Mouse (Mus musculus) bone marrow macrophage, adult 2 months (primary cell): ENCODE results near the gene AW011738.

Experiments
- CTCF ChIP-seq: IDR thresholded peaks from 2 replicates; pipeline ENCODE4 v1.5.1; 2012; ENCODE audit warnings: low read depth, mild to moderate bottlenecking, low read length, moderate library complexity
- POLR2A ChIP-seq: IDR thresholded peaks from 2 replicates; pipeline ENCODE4 v1.6.1; 2012; ENCODE audit warnings: mild to moderate bottlenecking, low read depth, low read length, borderline replicate concordance

- TF ChIP-seq CTCF, result no peak
- TF ChIP-seq POLR2A, result no peak
These were observed 468 bp downstream of the AW011738 start for GRCm38 (mm10) chr4:156203413-156204131.
